Mouse (Mus musculus) midbrain, embryonic 15.5 days (tissue): ENCODE results near the gene H2-Q1. TPM values are rescaled to one million over a fixed set of nuclear protein-coding genes. Genes with fewer than 3 reads are reported as not detected.
A peak's percentile ranks its signal among the peaks of the same experiment; 100 is the strongest.
"Not testable (repeated sequence)": the region's sequence is repeated elsewhere in the genome, so short reads cannot be mapped to it uniquely, and the experiment has no call there.

Experiments
- ATAC-seq: fragments of 200-750 bp; cut with Nextera tagmentation; replicated peaks from 2 replicates; pipeline ENCODE4 v1.8.0; 2017; ENCODE audit warnings: moderate TSS enrichment
- H3K27ac ChIP-seq: fragments of 300-500 bp; sonication (generic); 2 replicates; pipeline ENCODE4 v1.5.1; 2015; ENCODE audit warnings: mild to moderate bottlenecking, inconsistent platforms
- H3K27me3 ChIP-seq: fragments of 300-500 bp; sonication (generic); replicated peaks from 2 replicates; pipeline ENCODE4 v1.6.1; 2015; ENCODE audit warnings: inconsistent platforms
- H3K36me3 ChIP-seq: fragments of 300-500 bp; sonication (generic); replicated peaks from 2 replicates; pipeline ENCODE4 v1.6.1; 2015; ENCODE audit warnings: inconsistent platforms
- H3K4me1 ChIP-seq: fragments of 300-500 bp; sonication (generic); 2 replicates; pipeline ENCODE4 v1.6.1; 2015; ENCODE audit warnings: inconsistent platforms
- H3K4me2 ChIP-seq: fragments of 300-500 bp; sonication (generic); 2 replicates; pipeline ENCODE4 v1.6.1; 2015; ENCODE audit warnings: inconsistent platforms, mild to moderate bottlenecking, moderate library complexity
- H3K4me3 ChIP-seq: fragments of 300-500 bp; sonication (generic); 2 replicates; pipeline ENCODE4 v1.5.1; 2015; ENCODE audit warnings: mild to moderate bottlenecking, inconsistent platforms
- H3K9ac ChIP-seq: fragments of 300-500 bp; sonication (generic); 2 replicates; pipeline ENCODE4 v1.6.1; 2015; ENCODE audit warnings: mild to moderate bottlenecking, inconsistent platforms
- H3K9me3 ChIP-seq: fragments of 300-500 bp; sonication (generic); 2 replicates; pipeline ENCODE4 v1.6.1; 2016; ENCODE audit warnings: inconsistent platforms
- WGBS: fragments of 180-500 bp; shearing (Covaris S2); methylation state at CpG from one replicate; pipeline ENCODE4 v1.1.7; 2015; ENCODE audit warnings: mixed read lengths; 5-methylcytosine and 5-hydroxymethylcytosine counted together
- polyA plus RNA-seq: library from polyadenylated mRNA; unstranded; fragments of >200 nt; fragmentation: Nextera tagmentation; extraction: Ambion mirVana; gene quantifications from 2 replicates; pipeline ENCODE4 v1.2.1, GENCODE M21; 2015

The H2-Q1 gene
- polyA plus RNA-seq, 1 experiment from 2014 or later = 0.70 TPM

DNA sequence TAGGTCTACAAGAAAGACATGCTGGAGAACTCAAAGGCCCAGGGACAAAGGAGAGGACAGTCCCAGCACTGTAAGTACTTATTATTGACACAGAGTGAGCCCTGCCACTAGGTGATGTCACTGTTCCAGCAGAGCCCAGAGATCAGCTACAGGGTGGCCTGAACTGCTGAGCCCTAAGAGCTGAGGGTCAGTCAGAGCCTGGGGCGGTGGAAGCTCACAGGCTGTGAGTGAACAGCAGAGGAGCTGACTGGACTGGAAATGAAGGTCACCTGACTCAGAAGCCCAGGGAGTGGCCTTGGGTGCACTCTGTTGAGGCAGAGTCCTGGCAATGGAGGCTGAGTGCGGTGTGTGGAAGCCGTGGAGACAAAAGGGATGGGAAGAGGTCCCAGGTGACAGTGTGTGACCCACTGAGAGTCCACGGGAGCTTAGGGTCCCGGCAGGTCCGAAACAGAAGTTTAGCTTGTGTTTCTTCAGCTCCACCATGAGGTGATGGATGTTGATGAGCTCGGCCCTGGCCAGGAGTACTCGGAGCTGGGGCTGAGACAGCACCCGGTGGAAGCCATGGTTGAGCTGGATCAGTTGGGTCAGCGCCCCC lies 16.4 kb upstream of the H2-Q1 start:
- WGBS = 88% methylated on average over 10 of the region's 10 CpGs
- H3K4me1 ChIP-seq = no peaks in the 10 kb centered on the region
- no peaks in the 10 kb centered on the region for H3K9me3 ChIP-seq

DNA sequence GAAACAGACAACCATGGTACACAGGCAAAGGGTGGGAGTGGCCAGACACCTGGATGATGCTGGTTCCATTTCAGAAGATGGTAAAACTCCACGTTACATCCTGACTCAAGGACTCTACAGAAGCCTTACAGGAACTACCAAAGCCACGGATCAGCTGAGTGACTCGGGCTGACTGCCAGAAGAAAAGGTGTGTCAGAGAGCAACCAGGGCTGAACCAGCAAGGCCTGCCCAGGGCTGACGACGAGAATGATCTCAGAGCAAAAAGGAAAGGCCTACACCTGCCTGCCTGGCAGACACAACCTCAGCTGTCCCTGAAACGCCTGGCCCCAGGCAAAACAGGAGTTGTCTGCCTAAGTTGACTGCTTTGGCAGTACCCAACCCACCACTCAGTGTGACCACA lies 15.7 kb upstream of the H2-Q1 start:
- Histone ChIP-seq H3K4me1 (no peaks in the 10 kb centered on the region), H3K4me3 (no peak overlapping the region), H3K27ac (no peak overlapping the region), H3K36me3 (no peaks in the 10 kb centered on the region), H3K9ac (no peak overlapping the region), H3K9me3 (no peaks in the 10 kb centered on the region), H3K4me2 (no peak overlapping the region), H3K27me3 (no peaks in the 10 kb centered on the region)
- ATAC-seq = no peak
- 68% methylated on average over 6 of the region's 6 CpGs for WGBS

More for the DNA sequence above, 16.4 kb upstream of the H2-Q1 start:
- ATAC-seq = no peak
- H3K4me3 ChIP-seq = no peak overlapping the region
- no peak overlapping the region for H3K9ac ChIP-seq
- no peak overlapping the region for H3K4me2 ChIP-seq
- no peak overlapping the region for H3K27ac ChIP-seq
- H3K27me3 ChIP-seq = no peaks in the 10 kb centered on the region
- no peaks in the 10 kb centered on the region for H3K36me3 ChIP-seq

DNA sequence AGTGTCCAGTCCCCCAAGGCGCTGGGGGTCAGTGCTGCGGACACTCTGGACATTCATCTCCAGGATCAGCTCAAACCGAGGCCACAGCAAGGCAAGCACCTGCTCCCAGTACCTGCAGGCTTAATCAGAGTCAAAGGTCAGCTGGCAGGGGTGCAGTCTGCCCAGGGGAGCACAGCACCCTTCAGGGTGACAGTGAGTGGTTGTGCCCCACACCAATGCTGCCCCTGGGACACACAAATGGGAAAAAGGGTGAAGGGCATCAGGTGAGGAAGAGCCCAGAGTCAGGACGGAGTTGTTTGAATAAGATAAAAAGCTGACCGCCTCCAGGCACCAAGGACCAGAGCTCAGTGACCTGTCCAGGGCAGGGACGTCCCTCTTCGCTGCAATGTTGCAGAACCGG lies 15.3 kb upstream of the H2-Q1 start:
- ATAC-seq, H3K4me3 ChIP-seq, H3K9ac ChIP-seq, H3K9me3 ChIP-seq, H3K27me3 ChIP-seq, H3K36me3 ChIP-seq, H3K4me2 ChIP-seq, H3K27ac ChIP-seq, H3K4me1 ChIP-seq: not testable (repeated sequence)
- 83% methylated on average over 8 of the region's 8 CpGs for WGBS

DNA sequence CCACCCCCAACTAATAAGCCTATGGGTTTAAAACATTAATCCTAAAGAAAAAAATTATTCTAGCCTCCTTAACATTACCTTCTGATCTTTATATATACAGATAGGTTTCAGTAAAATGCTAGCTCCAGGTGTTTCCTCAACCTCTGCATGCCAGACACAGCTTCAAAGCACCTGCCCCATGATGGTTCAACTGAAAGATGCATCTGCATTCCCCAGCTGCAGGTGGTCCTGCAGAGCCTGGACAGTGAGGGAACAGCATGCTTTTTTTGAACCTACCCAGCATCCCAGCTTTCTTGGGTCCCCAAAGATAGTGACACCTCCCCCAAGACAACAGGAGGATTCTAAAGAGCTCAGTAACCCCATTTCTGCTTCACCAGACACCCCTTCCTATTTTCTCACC lies 1.5 kb upstream of the H2-Q1 start:
- Histone ChIP-seq H3K36me3 (no peaks in the 10 kb centered on the region), H3K4me3 (no peak overlapping the region), H3K9me3 (no peaks in the 10 kb centered on the region), H3K4me1 (peaks cover 8% of the 10 kb centered on the region), H3K4me2 (no peak overlapping the region), H3K27me3 (peaks cover 30% of the 10 kb centered on the region), H3K27ac (no peak overlapping the region), H3K9ac (no peak overlapping the region)
- ATAC-seq = no peak

DNA sequence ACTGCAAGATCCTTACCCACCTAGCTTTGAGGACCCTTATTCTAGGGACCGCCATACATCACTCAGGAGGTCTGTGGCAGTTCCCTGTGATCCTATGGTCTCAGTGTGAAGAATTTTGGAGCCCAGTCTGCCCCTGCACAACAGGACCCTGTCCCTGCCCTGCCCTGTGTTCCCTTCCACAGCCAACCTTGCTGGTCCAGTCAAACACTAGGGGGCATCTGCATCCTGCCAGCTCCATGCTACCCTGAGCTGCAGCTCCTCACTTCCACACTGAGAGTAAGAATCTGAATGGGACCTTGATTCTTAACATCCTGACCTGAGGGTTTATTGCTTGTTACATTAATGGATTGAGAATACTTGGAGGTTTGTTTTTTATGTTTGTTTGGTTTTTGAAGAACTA lies 4.9 kb downstream of the H2-Q1 start:
- H3K4me1 ChIP-seq, H3K36me3 ChIP-seq, H3K9ac ChIP-seq, H3K4me2 ChIP-seq, H3K9me3 ChIP-seq, H3K27ac ChIP-seq, H3K4me3 ChIP-seq, ATAC-seq: not testable (repeated sequence)
- 58% methylated on average over 1 of the region's 1 CpGs for WGBS
- peaks cover 20% of the 10 kb centered on the region for H3K27me3 ChIP-seq

DNA sequence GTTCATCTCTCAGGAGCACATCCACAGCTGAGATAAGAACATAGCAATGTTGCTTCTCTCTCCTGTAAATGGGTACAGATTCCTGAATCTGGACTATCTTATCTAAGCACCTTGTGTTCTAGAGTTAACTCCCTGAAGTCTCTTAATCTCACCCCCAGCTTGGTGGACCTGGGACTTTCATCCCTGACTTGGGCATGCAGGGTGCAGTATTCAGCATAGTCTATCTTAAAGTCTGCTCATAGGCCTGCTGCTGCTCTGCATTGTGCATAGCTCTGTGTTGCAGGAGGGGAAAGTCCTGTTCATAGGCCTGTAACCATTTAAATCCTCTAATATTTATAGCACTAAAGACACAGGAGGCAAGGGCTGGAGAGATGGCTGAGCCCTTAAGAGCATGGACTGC lies 5.8 kb downstream of the H2-Q1 start:
- not testable (repeated sequence) for H3K27ac ChIP-seq, H3K9ac ChIP-seq, H3K36me3 ChIP-seq, ATAC-seq, H3K4me3 ChIP-seq, H3K4me1 ChIP-seq, H3K4me2 ChIP-seq, H3K9me3 ChIP-seq
- peaks cover 13% of the 10 kb centered on the region for H3K27me3 ChIP-seq

DNA sequence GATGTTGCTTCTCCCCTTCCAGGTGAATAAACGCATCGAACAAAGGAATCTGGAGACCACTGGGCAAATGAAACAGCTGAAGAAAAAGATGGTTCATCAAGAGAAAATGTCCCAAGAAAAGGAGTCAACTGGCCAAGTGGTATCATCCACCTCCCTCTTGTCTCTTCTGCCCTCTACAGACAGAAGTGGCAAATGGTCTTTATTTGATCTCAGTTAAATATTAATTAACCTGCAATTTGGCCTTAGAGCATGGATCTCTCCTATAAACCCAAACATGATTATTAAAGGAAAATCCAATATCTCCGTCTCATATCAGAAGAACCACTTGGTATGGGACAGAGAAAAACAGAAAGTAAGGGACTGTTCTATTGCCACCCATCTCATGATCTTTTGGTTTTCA lies 9.5 kb downstream of the H2-Q1 start:
- H3K36me3 ChIP-seq, ATAC-seq, H3K27me3 ChIP-seq, H3K4me2 ChIP-seq, H3K9me3 ChIP-seq, H3K27ac ChIP-seq, H3K9ac ChIP-seq, H3K4me1 ChIP-seq, H3K4me3 ChIP-seq: not testable (repeated sequence)
- 59% methylated on average over 3 of the region's 3 CpGs for WGBS

DNA sequence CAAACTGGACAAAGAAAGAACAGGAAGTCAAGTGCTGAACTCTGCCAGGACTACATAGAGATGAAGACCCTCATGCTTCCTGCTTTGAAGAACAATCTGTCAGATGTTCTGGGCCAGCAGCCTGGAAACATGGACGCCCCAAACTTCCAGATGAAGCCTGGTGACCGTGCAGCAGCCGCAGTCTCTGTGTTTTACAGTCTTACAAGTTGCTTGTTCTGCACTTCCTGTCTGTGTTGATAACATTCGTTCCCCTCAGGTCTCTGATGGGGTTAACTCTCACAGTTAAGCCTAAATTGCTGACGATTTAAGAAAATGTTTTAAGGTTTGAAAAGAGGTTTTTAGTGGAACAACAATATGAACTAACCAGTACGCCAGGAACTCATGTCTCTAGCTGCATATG lies 11.3 kb downstream of the H2-Q1 start:
- 81% methylated on average over 6 of the region's 6 CpGs for WGBS

DNA sequence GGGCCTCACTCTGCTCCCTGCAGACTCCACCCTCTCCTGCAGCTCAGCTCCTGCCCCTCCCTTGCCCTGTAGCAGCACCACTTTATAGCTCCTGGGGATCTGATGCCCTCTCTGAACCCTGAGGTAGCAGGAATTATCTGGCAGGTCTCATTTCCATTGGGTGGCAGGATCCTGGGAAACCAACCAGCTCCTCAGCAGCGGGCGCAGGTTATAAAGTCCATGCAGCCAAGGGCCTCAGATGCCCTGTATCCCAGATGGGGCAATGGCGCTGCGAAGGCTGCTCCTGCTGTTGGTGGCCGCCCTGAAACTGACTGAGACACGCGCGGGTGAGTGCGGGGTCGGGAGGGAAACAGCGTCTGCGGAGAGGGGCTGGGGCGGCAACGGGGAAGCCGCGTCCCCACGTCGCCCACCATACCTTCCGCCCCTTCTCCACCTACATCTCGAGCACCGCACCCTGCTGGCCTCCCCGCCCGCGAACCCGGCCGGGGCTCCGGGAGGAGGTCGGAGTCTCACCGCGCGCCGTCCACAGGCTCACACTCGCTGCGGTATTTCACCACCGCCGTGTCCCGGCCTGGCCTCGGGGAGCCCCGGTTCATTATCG lies 22.0 kb downstream of the H2-Q1 start, which contains the start of gene H2-Q2:
H2-Q2 (plus strand) TSS at position 172 of the 601 bp plus-strand sequence.
- ATAC-seq = peak; percentile 48; the same call in 1 of the 2 replicates
- Histone ChIP-seq H3K27me3 (peaks cover 46% of the 10 kb centered on the region), H3K36me3 (no peaks in the 10 kb centered on the region), H3K4me1 (peaks cover 11% of the 10 kb centered on the region), H3K4me3 (peak within 1 kb of the TSS; percentile 46), H3K27ac (no peak within 1 kb of the TSS), H3K9ac (peak within 1 kb of the TSS; percentile 49), H3K4me2 (peak within 1 kb of the TSS; percentile 84), H3K9me3 (no peaks in the 10 kb centered on the region)
- WGBS = under 1% methylated on average over 33 of the region's 40 CpGs

More for the DNA sequence above, 11.3 kb downstream of the H2-Q1 start:
- not testable (repeated sequence) for H3K27ac ChIP-seq, ATAC-seq, H3K27me3 ChIP-seq, H3K9ac ChIP-seq, H3K4me3 ChIP-seq, H3K9me3 ChIP-seq, H3K4me2 ChIP-seq, H3K36me3 ChIP-seq, H3K4me1 ChIP-seq

DNA sequence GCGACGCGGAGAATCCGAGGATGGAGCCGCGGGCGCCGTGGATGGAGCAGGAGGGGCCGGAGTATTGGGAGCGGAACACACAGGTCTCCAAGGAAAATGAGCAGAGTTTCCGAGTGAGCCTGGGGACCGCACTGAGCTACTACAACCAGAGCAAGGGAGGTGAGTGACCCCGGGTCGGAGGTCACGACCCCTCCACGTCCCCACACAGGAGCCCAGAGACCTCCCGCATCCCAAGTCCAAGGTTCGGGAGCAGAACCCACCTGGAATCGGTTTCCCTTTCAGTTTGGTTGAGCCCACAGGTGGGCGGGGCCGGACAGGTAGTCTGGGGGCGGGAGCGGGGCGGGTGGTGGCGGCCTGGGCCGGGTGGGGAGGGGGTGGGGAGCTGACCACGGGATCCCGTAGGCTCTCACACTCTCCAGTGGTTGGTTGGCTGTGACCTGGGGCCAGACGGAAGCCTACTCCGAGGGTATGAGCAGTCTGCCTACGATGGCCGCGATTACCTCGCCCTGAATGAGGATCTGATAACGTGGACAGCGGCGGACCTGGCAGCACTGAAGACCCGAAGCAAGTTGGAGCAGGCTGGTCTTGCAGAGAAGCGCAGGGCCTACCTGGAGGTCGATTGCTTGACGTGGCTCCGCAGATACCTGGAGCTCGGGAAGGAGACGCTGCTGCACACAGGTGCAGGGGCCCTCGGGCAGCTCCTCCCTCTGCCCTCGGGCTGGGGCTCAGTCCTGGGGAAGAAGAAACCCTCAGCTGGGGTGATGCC lies 22.7 kb downstream of the H2-Q1 start:
- WGBS = 5% methylated on average over 46 of the region's 46 CpGs
- peak overlapping the region; percentile 49; the same call in 1 of the 2 replicates for H3K9ac ChIP-seq
- ATAC-seq = peak; percentile 62; the same call in 1 of the 2 replicates

DNA sequence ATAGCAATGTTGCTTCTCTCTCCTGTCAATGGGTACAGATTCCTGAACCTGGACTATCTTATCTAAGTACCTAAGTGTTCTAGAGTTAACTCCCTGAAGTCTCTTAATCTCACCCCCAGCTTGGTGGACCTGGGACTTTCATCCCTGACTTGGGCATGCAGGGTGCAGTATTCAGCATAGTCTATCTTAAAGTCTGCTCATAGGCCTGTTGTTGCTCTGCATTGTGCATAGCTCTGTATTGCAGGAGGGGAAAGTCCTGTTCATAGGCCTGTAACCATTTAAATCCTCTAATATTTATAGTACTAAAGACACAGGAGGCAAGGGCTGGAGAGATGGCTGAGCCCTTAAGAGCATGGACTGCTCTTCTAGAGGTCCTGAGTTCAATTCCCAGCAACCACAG lies 27.5 kb downstream of the H2-Q1 start:
- not testable (repeated sequence) for H3K4me1 ChIP-seq, H3K4me3 ChIP-seq, H3K4me2 ChIP-seq, H3K36me3 ChIP-seq, H3K9me3 ChIP-seq, H3K27ac ChIP-seq, ATAC-seq, H3K9ac ChIP-seq
- H3K27me3 ChIP-seq = peaks cover 20% of the 10 kb centered on the region

More for the DNA sequence above, 22.7 kb downstream of the H2-Q1 start:
- Histone ChIP-seq H3K27me3 (peaks cover 46% of the 10 kb centered on the region), H3K4me2 (peak overlapping the region; percentile 84), H3K9me3 (no peaks in the 10 kb centered on the region), H3K4me1 (peaks cover 11% of the 10 kb centered on the region), H3K36me3 (no peaks in the 10 kb centered on the region), H3K27ac (no peak overlapping the region), H3K4me3 (peak overlapping the region; percentile 46)

DNA sequence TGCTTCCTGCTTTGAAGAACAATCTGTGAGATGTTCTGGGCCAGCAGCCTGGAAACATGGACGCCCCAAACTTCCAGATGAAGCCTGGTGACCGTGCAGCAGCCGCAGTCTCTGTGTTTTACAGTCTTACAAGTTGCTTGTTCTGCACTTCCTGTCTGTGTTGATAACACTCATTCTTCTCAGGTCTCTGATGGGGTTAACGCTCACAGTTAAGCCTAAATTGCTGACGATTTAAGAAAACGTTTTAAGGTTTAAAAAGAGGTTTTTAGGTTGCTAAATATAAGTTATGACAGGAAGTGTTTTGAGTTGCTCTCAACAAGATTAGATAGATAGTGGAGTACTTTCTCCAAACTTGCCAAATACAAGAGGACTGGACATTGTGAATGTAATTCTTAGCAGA lies 33.1 kb downstream of the H2-Q1 start:
- 82% methylated on average over 6 of the region's 6 CpGs for WGBS
- not testable (repeated sequence) for ATAC-seq, H3K36me3 ChIP-seq, H3K27ac ChIP-seq, H3K9ac ChIP-seq, H3K4me2 ChIP-seq, H3K4me1 ChIP-seq, H3K4me3 ChIP-seq, H3K9me3 ChIP-seq, H3K27me3 ChIP-seq

DNA sequence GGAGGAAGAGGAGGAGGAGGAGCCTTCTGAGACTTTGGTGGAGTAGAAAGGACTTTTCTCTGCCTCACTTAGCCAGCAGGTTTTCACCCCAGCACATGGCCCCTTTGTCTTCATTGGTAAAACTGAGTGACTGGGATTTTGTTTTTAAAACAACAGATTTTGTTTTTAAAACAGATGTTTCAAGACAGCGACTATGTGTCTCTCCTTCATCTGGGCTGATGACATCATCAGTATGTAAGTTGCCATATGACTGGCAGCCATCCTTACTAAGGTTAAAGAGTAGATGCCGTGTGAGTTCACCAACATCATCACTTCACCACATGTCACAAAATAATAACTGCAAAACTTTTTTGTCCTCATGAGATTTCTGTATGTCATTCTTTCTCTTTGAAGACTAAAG lies 33.9 kb downstream of the H2-Q1 start:
- no peak overlapping the region for H3K9ac ChIP-seq
- ATAC-seq = no peak
- H3K36me3 ChIP-seq = no peaks in the 10 kb centered on the region
- no peaks in the 10 kb centered on the region for H3K9me3 ChIP-seq
- no peak overlapping the region for H3K4me3 ChIP-seq
- no peak overlapping the region for H3K4me2 ChIP-seq
- peaks cover 6% of the 10 kb centered on the region; the same call in 1 of the 2 replicates for H3K27me3 ChIP-seq
- peaks cover 3% of the 10 kb centered on the region for H3K4me1 ChIP-seq
- no peak overlapping the region for H3K27ac ChIP-seq
- 86% methylated on average over 2 of the region's 2 CpGs for WGBS
